Mouse (Mus musculus) erythroblast, embryonic 14.5 days (primary cell): ENCODE measurements around the gene Vmn1r128. TPM values are rescaled to one million over a fixed set of nuclear protein-coding genes. Genes with fewer than 3 reads are reported as not detected.
"Not testable (repeated sequence)": the region's sequence is repeated elsewhere in the genome, so short reads cannot be mapped to it uniquely, and the experiment has no call there.

Source experiments
- H3K27me3 ChIP-seq: 2 replicates; pipeline ENCODE4 v1.6.1; 2012; ENCODE audit warnings: inconsistent platforms; ENCODE audit not compliant: control insufficient read depth
- H3K36me3 ChIP-seq: 2 replicates; pipeline ENCODE4 v1.6.1; 2012; ENCODE audit warnings: mild to moderate bottlenecking, inconsistent platforms; ENCODE audit not compliant: control insufficient read depth
- H3K4me1 ChIP-seq: 2 replicates; pipeline ENCODE4 v1.6.1; 2012; ENCODE audit warnings: inconsistent platforms; ENCODE audit not compliant: control insufficient read depth
- H3K4me3 ChIP-seq: replicated peaks from 2 replicates; pipeline ENCODE3; 2012; ENCODE audit warnings: moderate library complexity, mild to moderate bottlenecking, inconsistent platforms
- H3K9me3 ChIP-seq: 2 replicates; pipeline ENCODE4 v1.6.1; 2012; ENCODE audit warnings: low read length, inconsistent platforms, mixed read lengths; ENCODE audit not compliant: control insufficient read depth
- polyA plus RNA-seq: library from polyadenylated mRNA; stranded (reverse); fragments of >175 nt; gene quantifications from 2 replicates; pipeline ENCODE4 v1.2.3, GENCODE M21; 2012

The Vmn1r128 gene
- polyA plus RNA-seq: not detected in 2 replicates

GRCm38 (mm10) chr7:21349073-21349472 lies at the start of gene Vmn1r128:
Vmn1r128 (plus strand) TSS chr7:21349373.
- H3K9me3 ChIP-seq, H3K36me3 ChIP-seq, H3K4me3 ChIP-seq, H3K27me3 ChIP-seq, H3K4me1 ChIP-seq: not testable (repeated sequence)

- not testable (repeated sequence) for H3K9me3 ChIP-seq, H3K36me3 ChIP-seq, H3K27me3 ChIP-seq, H3K4me1 ChIP-seq, H3K4me3 ChIP-seq
These were observed 47.8 kb upstream of the Vmn1r128 start, which contains the start of gene Vmn1r126 for GRCm38 (mm10) chr7:21301367-21301766. Vmn1r126 (minus strand) TSS chr7:21301467.

- H3K36me3 ChIP-seq, H3K4me1 ChIP-seq: not testable (repeated sequence)
These were observed 29.4 kb upstream of the Vmn1r128 start, which contains the start of gene Vmn1r127 for GRCm38 (mm10) chr7:21319761-21320160. Vmn1r127 (minus strand) TSS chr7:21319861.

GRCm38 (mm10) chr7:21361191-21361590 lies 12.0 kb downstream of the Vmn1r128 start, which contains the start of gene Vmn1r129:
Vmn1r129 (minus strand) TSS chr7:21361291.
- not testable (repeated sequence) for H3K27me3 ChIP-seq, H3K9me3 ChIP-seq, H3K4me1 ChIP-seq, H3K36me3 ChIP-seq, H3K4me3 ChIP-seq

More at GRCm38 (mm10) chr7:21319761-21320160, 29.4 kb upstream of the Vmn1r128 start, which contains the start of gene Vmn1r127:
- H3K9me3 ChIP-seq, H3K27me3 ChIP-seq, H3K4me3 ChIP-seq: not testable (repeated sequence)

Other genes starting within 250 kb of the Vmn1r128 start
- gene Vmn1r122, start 215.2 kb upstream of the Vmn1r128 start, polyA plus RNA-seq: not detected in 2 replicates
- gene Vmn1r123, start 187.2 kb upstream of the Vmn1r128 start, polyA plus RNA-seq: not detected in 2 replicates
- gene Gm5157, start 158.9 kb upstream of the Vmn1r128 start, polyA plus RNA-seq: 0.05 TPM in 1 of 2 replicates, not detected in the other
- not detected in 2 replicates for gene Vmn1r124, start 88.8 kb upstream of the Vmn1r128 start, polyA plus RNA-seq
- gene Vmn1r125, start 77.2 kb upstream of the Vmn1r128 start, polyA plus RNA-seq: not detected in 2 replicates
- not detected in 2 replicates for gene Vmn1r126, start 47.9 kb upstream of the Vmn1r128 start, polyA plus RNA-seq
- not detected in 2 replicates for gene Vmn1r127, start 29.5 kb upstream of the Vmn1r128 start, polyA plus RNA-seq
- gene Vmn1r129, start 11.9 kb downstream of the Vmn1r128 start, polyA plus RNA-seq: not detected in 2 replicates
- not detected in 2 replicates for gene Gm6882, start 83.4 kb downstream of the Vmn1r128 start, polyA plus RNA-seq
- not detected in 2 replicates for gene Vmn1r130, start 162.4 kb downstream of the Vmn1r128 start, polyA plus RNA-seq
- gene Vmn1r131, start 196.7 kb downstream of the Vmn1r128 start, polyA plus RNA-seq: not detected in 2 replicates